Mouse (Mus musculus) layer of hippocampus, adult 2 months (tissue): Measurements from ENCODE around the gene Gm8212. TPM values are rescaled to one million over a fixed set of nuclear protein-coding genes. Genes with fewer than 3 reads are reported as not detected.
"Not testable (repeated sequence)": the region's sequence is repeated elsewhere in the genome, so short reads cannot be mapped to it uniquely, and the experiment has no call there.

Experiments
- DNase-seq, 2 experiments: peaks; one replicate each; pipeline ENCODE4 v3.0.0; 2022; ENCODE audit warnings: low spot score in 2 of 2
- H3K27ac ChIP-seq: fragments of 200-600 bp; 2 replicates; pipeline ENCODE4 v1.8.1; 2022
- H3K4me3 ChIP-seq: fragments of 200-600 bp; 2 replicates; pipeline ENCODE4 v1.8.1; 2022; ENCODE audit warnings: mild to moderate bottlenecking
- CTCF ChIP-seq: fragments of 200-600 bp; conservative IDR thresholded peaks from 2 replicates; pipeline ENCODE4 v1.8.1; 2022; ENCODE audit warnings: antibody characterized with exemption, mild to moderate bottlenecking, moderate library complexity
- long read RNA-seq, 2 experiments: library from polyadenylated mRNA; stranded (forward); transcript quantifications; one replicate each; pipeline ENCODE4 v2.0.0; 2021; ENCODE audit warnings: borderline mapping rate in 2 of 2
- total RNA-seq, 2 experiments: library from RNA; stranded (reverse); gene quantifications; 2 replicates each; pipeline ENCODE4 v1.2.3; 2021

The Gm8212 gene
- total RNA-seq, result not detected
- long read RNA-seq, experiment 1, result 0 reads
- long read RNA-seq, experiment 2, result 0 reads

DNA sequence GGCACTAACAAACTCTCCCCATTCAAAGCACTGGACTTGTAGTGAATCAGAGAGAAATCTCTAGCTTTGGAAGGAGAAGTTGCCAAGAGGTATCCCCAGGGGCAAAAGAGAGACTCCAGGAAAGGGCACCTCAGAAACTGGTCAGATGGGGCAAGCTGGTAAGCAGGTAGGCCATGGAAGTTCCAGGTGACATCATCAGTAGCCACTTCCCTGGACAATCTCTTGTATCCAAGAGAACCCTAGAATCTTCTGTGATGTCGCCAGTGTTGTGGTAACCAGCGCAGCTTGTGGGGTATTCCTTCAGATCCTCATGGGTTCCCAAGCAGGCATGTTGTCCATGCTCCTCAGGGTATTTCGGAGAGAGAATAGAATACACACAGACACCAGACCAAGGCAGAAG is at the start of gene Gm8212:
Gene Gm8212, plus strand, starts transcription at position 301 of the 400 bp plus-strand sequence.
- H3K27ac ChIP-seq, H3K4me3 ChIP-seq, DNase-seq: not testable (repeated sequence)

DNA sequence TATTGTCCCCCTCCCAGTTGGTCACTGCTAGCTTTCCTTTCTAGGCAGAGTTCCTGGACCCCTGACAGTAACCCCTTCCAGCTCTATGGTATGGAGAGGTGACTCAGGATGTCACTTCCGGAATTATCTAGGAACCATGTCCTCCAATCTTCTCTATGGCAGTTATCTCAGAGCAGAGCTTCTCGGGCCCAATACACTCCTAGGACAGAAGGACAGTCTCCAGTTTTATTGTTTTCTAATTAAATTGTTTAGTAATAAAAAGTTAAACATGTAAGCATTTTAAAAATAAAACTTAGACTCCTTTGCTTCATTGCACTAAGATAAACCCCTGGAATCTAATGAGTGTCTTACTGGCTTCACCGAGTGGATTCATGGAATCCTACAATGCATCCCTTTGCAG is 15.7 kb downstream of the Gm8212 start, which contains the start of gene 4930503E14Rik:
Gene 4930503E14Rik, minus strand, starts transcription at position 101 of the 400 bp plus-strand sequence.
- not testable (repeated sequence) for DNase-seq, H3K27ac ChIP-seq

DNA sequence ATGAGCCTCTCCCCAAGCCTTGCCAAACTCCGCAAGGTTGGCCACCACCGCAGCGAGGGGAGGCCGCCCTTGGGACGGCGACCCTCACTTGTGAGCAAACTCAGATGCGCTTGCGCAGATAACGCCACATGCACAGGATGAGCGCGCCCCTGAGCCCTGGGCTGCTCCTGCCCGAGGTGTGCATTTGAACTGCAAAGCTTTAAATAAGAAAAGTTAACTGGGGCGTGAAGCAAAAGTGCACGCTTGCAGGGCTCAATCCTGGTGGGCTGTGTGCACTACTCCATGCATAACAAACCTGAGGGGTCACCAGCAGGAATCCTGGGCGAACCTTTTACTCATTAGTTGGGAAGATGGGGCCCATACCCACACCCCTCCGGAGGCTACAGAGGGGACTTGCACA is 50.6 kb downstream of the Gm8212 start:
- TF ChIP-seq CTCF, result no peak
- DNase-seq, result no peak

More for the DNA sequence above, 15.7 kb downstream of the Gm8212 start, which contains the start of gene 4930503E14Rik:
- not testable (repeated sequence) for H3K4me3 ChIP-seq

More for the DNA sequence above, 50.6 kb downstream of the Gm8212 start:
- H3K27ac ChIP-seq, result no peak overlapping the region
- H3K4me3 ChIP-seq, result no peak overlapping the region

Other genes with a start within 250 kb of the Gm8212 start
- gene Ang5, start 240.6 kb upstream of the Gm8212 start, total RNA-seq, result not detected
- gene Ang6, start 195.4 kb upstream of the Gm8212 start, total RNA-seq, result not detected
- gene Ear2, start 95.0 kb upstream of the Gm8212 start, total RNA-seq, result not detected
- not detected for gene Gm3327, start 73.8 kb upstream of the Gm8212 start, total RNA-seq
- gene 4930503E14Rik, start 15.6 kb downstream of the Gm8212 start, total RNA-seq, result not detected
- gene Gm8220, start 87.9 kb downstream of the Gm8212 start, total RNA-seq, result not detected
- not detected for gene Gm5930, start 140.9 kb downstream of the Gm8212 start, total RNA-seq
- gene Gm8229, start 167.7 kb downstream of the Gm8212 start, total RNA-seq, result not detected
- gene Gm3371, start 213.0 kb downstream of the Gm8212 start, total RNA-seq, result not detected
- not detected for gene Gm8232, start 236.0 kb downstream of the Gm8212 start, total RNA-seq